Mouse (Mus musculus) forebrain, embryonic 10.5 days (tissue): Measurements from ENCODE around the gene Rbm11. TPM values are rescaled to one million over a fixed set of nuclear protein-coding genes. Genes with fewer than 3 reads are reported as not detected.

ENCODE experiments used
- DNase-seq: peaks from one replicate; pipeline ENCODE4 v3.0.0-alpha.2; 2017; ENCODE audit warnings: low spot score; ENCODE audit errors: extremely low spot score
- H3K27ac ChIP-seq: fragments of 300-500 bp; sonication (generic); 2 replicates; pipeline ENCODE4 v1.5.1; 2016; ENCODE audit warnings: mild to moderate bottlenecking
- H3K27me3 ChIP-seq: fragments of 300-500 bp; sonication (generic); 2 replicates; pipeline ENCODE4 v1.6.1; 2016; ENCODE audit warnings: mild to moderate bottlenecking; ENCODE audit not compliant: poor library complexity, severe bottlenecking
- H3K36me3 ChIP-seq: fragments of 300-500 bp; sonication (generic); replicated peaks from 2 replicates; pipeline ENCODE4 v1.6.1; 2016; ENCODE audit warnings: mild to moderate bottlenecking, moderate library complexity
- H3K4me1 ChIP-seq: fragments of 300-500 bp; sonication (generic); 2 replicates; pipeline ENCODE4 v1.6.1; 2016
- H3K4me3 ChIP-seq: fragments of 300-500 bp; sonication (generic); 2 replicates; pipeline ENCODE4 v1.5.1; 2016; ENCODE audit warnings: mild to moderate bottlenecking, moderate library complexity
- H3K9me3 ChIP-seq: fragments of 300-500 bp; sonication (generic); 2 replicates; pipeline ENCODE4 v1.6.1; 2016; ENCODE audit warnings: mild to moderate bottlenecking, moderate library complexity
- WGBS: fragments of 180-500 bp; shearing (Covaris S2); methylation state at CpG from one replicate; pipeline ENCODE4 v1.1.7; 2016; 5-methylcytosine and 5-hydroxymethylcytosine counted together
- polyA plus RNA-seq: library from polyadenylated mRNA; unstranded; fragments of >200 nt; fragmentation: Nextera tagmentation; extraction: Ambion mirVana; gene quantifications from 2 replicates; pipeline ENCODE4 v1.2.1, GENCODE M21; 2016

The Rbm11 gene
- 0.36 and 0.75 TPM in 2 replicates for polyA plus RNA-seq

- peak; percentile 73 for DNase-seq
- Histone ChIP-seq H3K27me3 (peaks cover 14% of the 10 kb centered on the region), H3K4me3 (peak within 1 kb of the TSS; percentile 78), H3K9me3 (no peaks in the 10 kb centered on the region), H3K36me3 (no peaks in the 10 kb centered on the region), H3K4me1 (peaks cover 12% of the 10 kb centered on the region), H3K27ac (peak within 1 kb of the TSS; percentile 75)
- under 1% methylated on average over 53 of the region's 55 CpGs for WGBS
These were observed at the start of gene Rbm11 for GRCm38 (mm10) chr16:75592671-75593500. TSS of gene Rbm11 (plus strand) at chr16:75592844.

- H3K27me3 ChIP-seq: no peaks in the 10 kb centered on the region
- no peaks in the 10 kb centered on the region for H3K9me3 ChIP-seq
- WGBS: 74% methylated on average over 1 of the region's 1 CpGs
- no peak for DNase-seq
- H3K36me3 ChIP-seq: no peaks in the 10 kb centered on the region
- no peak overlapping the region for H3K27ac ChIP-seq
- H3K4me1 ChIP-seq: no peaks in the 10 kb centered on the region
- no peak overlapping the region for H3K4me3 ChIP-seq
These were observed 47.3 kb upstream of the Rbm11 start for GRCm38 (mm10) chr16:75545310-75545709.

GRCm38 (mm10) chr16:75562910-75563309 is 29.7 kb upstream of the Rbm11 start:
- H3K4me3 ChIP-seq: no peak overlapping the region
- H3K27ac ChIP-seq: no peak overlapping the region
- WGBS: 100% methylated on average over 2 of the region's 2 CpGs
- no peaks in the 10 kb centered on the region for H3K36me3 ChIP-seq
- no peaks in the 10 kb centered on the region for H3K9me3 ChIP-seq
- DNase-seq: no peak
- no peaks in the 10 kb centered on the region for H3K4me1 ChIP-seq
- no peaks in the 10 kb centered on the region for H3K27me3 ChIP-seq

- no peak for DNase-seq
- Histone ChIP-seq H3K27ac (no peak overlapping the region), H3K4me1 (no peaks in the 10 kb centered on the region), H3K9me3 (no peaks in the 10 kb centered on the region), H3K36me3 (no peaks in the 10 kb centered on the region), H3K4me3 (no peak overlapping the region), H3K27me3 (no peaks in the 10 kb centered on the region)
- WGBS: 84% methylated on average over 5 of the region's 5 CpGs
These were observed 10.4 kb upstream of the Rbm11 start for GRCm38 (mm10) chr16:75582279-75582678.

- Histone ChIP-seq H3K4me1 (no peaks in the 10 kb centered on the region), H3K27ac (no peak within 1 kb of the TSS), H3K36me3 (no peaks in the 10 kb centered on the region), H3K9me3 (no peaks in the 10 kb centered on the region), H3K4me3 (no peak within 1 kb of the TSS), H3K27me3 (no peaks in the 10 kb centered on the region)
- no peak for DNase-seq
- 82% methylated on average over 7 of the region's 7 CpGs for WGBS
These were observed 6.7 kb upstream of the Rbm11 start, which contains the start of gene Lipi for GRCm38 (mm10) chr16:75585961-75586360. TSS of gene Lipi (minus strand) at chr16:75586061.

GRCm38 (mm10) chr16:75586466-75586865 is 6.2 kb upstream of the Rbm11 start:
- no peak for DNase-seq
- Histone ChIP-seq H3K27ac (no peak overlapping the region), H3K4me3 (no peak overlapping the region), H3K36me3 (no peaks in the 10 kb centered on the region), H3K4me1 (no peaks in the 10 kb centered on the region), H3K9me3 (no peaks in the 10 kb centered on the region), H3K27me3 (no peaks in the 10 kb centered on the region)
- WGBS: 45% methylated on average over 3 of the region's 3 CpGs

GRCm38 (mm10) chr16:75593501-75594183 is 998 bp downstream of the Rbm11 start:
- peaks cover 14% of the 10 kb centered on the region for H3K27me3 ChIP-seq
- DNase-seq: no peak
- peak overlapping the region; percentile 78 for H3K4me3 ChIP-seq
- H3K36me3 ChIP-seq: no peaks in the 10 kb centered on the region
- H3K4me1 ChIP-seq: peaks cover 12% of the 10 kb centered on the region
- WGBS: 12% methylated on average over 15 of the region's 15 CpGs
- no peaks in the 10 kb centered on the region for H3K9me3 ChIP-seq
- no peak overlapping the region for H3K27ac ChIP-seq

- Histone ChIP-seq H3K27ac (no peak overlapping the region), H3K36me3 (no peaks in the 10 kb centered on the region), H3K4me1 (0 out of 2 replicates have a peak, but pooled peaks cover 5% of the 10 kb centered on the region), H3K27me3 (no peaks in the 10 kb centered on the region), H3K9me3 (peaks cover 6% of the 10 kb centered on the region), H3K4me3 (no peak overlapping the region)
- 77% methylated on average over 1 of the region's 1 CpGs for WGBS
- DNase-seq: no peak
These were observed 13.8 kb downstream of the Rbm11 start for GRCm38 (mm10) chr16:75606415-75606814.

GRCm38 (mm10) chr16:75612561-75612960 is 19.9 kb downstream of the Rbm11 start:
- Histone ChIP-seq H3K4me3 (no peak overlapping the region), H3K36me3 (no peaks in the 10 kb centered on the region), H3K27me3 (peaks cover 5% of the 10 kb centered on the region; the same call in 1 of the 2 replicates), H3K27ac (no peak overlapping the region), H3K4me1 (peaks cover 10% of the 10 kb centered on the region), H3K9me3 (no peaks in the 10 kb centered on the region)
- DNase-seq: no peak

GRCm38 (mm10) chr16:75617651-75618349 is 25.2 kb downstream of the Rbm11 start:
- no peak for DNase-seq
- Histone ChIP-seq H3K4me3 (no peak overlapping the region), H3K9me3 (no peaks in the 10 kb centered on the region), H3K4me1 (peaks cover 10% of the 10 kb centered on the region), H3K36me3 (no peaks in the 10 kb centered on the region), H3K27ac (no peak overlapping the region), H3K27me3 (peaks cover 5% of the 10 kb centered on the region; the same call in 1 of the 2 replicates)
- 84% methylated on average over 2 of the region's 2 CpGs for WGBS

- whole genome bisulfite sequencing: 91% methylated on average over 2 of the region's 2 CpGs
- Histone ChIP-seq H3K4me1 (no peaks in the 10 kb centered on the region), H3K27ac (no peak overlapping the region), H3K27me3 (no peaks in the 10 kb centered on the region), H3K9me3 (no peaks in the 10 kb centered on the region), H3K4me3 (no peak overlapping the region), H3K36me3 (no peaks in the 10 kb centered on the region)
- no peak for DNase-seq
These were observed 35.2 kb downstream of the Rbm11 start for GRCm38 (mm10) chr16:75627862-75628261.
